Mouse (Mus musculus): ENCODE results near the gene Pde4d. TPM values are rescaled to one million over a fixed set of nuclear protein-coding genes. Genes with fewer than 3 reads are reported as not detected.

Gene Pde4d
- total RNA-seq, 2 experiments from 2014 or later: 26.1 to 30.2 TPM

DNA sequence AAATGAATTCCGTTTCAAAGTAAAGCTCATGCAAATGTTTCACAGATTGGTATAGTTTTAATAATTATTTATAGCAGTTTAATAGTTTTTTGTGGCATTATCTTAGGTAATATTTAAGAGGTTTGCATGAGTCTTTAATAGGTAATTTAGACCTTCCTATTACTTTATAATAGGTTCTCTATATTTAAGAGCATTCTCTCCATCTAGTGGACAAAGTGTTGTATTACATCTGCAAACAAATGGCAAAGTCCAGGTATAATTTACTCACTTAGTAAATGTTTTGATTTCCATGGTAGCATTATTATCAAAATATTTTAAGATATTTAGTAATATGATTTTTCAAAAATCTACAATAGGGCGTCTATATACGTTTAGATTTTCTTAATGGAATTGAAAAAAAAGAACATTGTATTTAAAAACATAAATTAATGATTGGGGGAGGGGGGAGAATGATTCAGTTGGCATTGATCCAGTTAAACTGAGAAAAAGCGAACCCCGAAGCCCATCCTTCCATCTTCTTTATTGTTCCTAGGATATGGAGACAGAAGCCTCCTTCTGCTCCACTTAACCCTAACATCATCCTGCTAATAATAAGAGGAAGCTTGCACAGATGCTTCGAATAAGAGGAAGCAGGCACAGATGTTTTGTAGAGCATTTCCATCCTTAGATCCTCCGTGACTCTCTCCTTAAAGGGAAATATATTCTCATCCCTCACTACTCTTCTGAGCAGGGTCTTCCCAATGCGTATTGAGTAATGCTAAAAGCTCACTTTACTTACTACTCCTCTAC, 1286.7 kb downstream of the Pde4d start:
- no peak for DNase-seq (ENCODE audit: low spot score in 2 of 2)

DNA sequence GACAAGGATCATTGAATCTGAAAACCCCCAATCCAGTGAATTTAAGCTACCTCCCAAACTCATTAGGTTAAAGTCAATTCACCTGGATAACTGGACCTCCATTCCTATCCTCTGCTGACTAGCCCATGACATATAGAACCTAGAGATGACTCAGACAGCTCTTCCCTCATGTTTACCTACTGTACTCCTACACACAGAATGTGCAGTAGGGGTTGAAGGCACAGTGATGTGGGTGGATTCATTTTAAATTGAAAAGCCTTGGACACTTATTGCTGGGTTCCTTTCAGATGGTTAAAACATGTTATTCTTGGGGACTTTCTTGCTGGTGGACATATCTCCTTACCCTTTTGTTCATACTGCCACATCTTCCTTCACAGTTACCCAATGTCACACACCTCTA, 1296.7 kb downstream of the Pde4d start:
- no peak for DNase-seq (ENCODE audit: low spot score in 2 of 2)

DNA sequence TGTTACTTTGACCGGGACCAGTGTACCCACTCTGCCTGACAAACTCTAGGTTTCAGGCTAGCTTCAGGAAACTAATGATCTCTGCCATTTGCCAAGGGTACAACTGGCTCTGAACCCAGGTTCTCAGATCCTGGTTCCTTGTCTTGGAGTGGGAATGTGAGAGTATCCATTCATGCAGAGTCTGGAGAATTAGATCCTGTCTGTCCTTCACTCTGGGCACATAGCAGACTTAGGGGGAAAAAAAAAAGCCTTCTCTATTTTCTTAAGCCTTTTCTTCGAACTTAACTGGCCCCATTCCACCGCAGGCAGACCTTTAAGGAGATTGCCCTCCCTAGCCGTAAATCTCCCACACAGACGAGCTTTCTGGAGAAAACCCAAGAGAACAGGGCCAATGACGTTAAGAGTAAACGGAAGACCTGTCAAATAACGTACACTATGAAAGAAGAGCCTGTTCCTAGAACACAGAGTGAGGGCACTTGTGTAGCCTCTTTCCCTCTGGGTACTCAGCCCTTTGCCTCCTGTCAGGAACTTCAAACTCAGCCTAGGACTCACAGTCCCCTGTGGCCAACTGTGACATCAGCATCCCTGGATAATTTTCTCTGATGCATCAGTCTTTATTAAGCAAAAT, 1302.6 kb downstream of the Pde4d start:
- no peak for DNase-seq (ENCODE audit: low spot score in 2 of 2)

DNA sequence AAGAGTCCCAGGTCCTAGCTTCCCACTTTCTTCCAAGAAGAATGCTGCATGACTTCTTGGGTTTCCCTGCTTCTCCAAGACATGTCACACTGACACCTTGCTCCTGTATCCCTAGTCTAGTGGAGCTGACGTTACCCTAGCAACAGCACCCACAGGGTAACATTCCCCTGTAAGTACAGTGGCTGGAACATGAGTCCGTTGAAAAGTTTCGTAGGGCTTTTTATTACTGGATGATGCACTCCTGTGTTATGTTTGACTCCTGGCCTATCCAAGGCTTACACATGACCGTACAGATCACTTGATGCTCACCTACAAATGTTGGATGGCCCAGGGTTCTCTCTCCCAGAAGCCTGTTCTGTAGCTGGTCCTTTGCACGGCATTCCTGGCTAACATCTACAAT, 1307.1 kb downstream of the Pde4d start:
- no peak for DNase-seq (ENCODE audit: low spot score in 2 of 2)

DNA sequence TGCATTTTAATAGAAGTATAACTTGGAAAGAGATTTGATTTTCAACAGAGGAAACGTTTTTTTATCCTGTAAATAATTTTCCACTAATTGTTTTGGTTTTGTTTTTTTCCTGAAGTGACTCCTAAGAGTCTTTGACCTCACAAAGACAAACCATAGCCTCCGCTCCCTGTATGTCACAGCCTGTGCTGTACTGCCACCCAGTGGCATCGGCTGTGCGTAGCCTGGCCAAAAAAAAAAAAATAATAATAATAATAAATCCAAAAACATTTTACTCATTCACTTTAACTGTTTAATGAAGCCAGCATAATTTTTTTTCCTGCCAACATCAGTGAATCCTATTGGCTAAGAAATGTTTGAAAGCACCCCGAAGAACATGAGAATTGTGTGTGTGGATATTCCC, 1309.5 kb downstream of the Pde4d start:
- DNase-seq (ENCODE audit: low spot score in 2 of 2): no peak

DNA sequence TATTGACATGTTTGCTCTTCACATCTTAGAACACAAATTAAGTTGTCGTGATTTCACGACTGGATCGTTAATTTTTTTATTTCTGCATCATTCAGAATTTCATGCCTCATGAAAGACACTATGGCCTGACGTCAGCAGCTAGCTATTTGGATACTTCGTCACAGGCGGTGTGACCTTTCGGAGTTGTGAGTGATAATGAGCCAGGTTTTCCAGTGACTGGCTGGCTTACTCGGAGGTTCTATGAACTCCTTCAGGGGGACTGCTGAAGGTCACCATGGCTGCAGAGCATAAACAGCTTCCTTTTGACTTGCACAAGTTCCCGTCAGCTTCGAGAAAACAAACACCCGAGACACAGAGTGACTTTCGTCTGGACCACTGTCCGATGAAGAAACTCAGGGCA, 1311.3 kb downstream of the Pde4d start:
- DNase-seq (ENCODE audit: low spot score in 2 of 2): no peak

DNA sequence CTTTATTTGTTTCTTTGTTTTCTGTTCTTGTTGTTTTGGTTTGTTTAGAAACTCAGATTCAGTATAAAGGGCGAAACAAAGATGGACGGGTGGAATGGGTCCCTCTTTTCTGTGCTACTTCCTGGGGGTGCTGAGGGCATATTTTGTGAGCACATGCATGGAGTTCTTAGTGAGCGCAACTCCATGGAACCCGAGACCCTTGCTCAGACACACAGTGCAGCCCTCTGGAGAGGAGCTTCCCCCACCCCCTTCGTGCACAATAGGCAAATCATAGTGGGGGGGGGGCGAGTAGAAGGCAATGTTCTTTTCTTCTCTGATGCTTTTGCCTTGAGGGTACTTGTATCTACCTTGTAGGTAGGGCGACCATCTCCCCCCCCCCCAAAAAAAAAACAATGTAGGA, 1325.0 kb downstream of the Pde4d start:
- no peak for DNase-seq (ENCODE audit: low spot score in 2 of 2)

DNA sequence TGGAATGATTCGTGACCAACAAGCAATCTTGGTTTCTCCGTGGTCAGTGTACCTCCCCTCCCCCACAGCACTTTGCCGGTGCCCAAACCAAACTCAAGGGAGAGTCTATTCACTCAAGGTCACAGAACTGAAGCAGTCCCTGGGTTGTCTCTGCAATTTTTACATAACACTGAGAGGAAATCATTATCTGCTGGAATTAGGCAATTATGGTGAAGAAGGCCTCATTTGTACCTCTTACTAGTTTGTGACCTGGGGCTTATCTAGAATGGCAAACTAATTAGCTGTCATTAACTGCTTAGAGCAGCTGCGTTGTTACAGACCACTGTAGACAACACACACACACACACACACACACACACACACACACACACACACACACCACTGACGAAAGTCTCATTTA, 1325.4 kb downstream of the Pde4d start:
- DNase-seq (ENCODE audit: low spot score in 2 of 2): no peak

DNA sequence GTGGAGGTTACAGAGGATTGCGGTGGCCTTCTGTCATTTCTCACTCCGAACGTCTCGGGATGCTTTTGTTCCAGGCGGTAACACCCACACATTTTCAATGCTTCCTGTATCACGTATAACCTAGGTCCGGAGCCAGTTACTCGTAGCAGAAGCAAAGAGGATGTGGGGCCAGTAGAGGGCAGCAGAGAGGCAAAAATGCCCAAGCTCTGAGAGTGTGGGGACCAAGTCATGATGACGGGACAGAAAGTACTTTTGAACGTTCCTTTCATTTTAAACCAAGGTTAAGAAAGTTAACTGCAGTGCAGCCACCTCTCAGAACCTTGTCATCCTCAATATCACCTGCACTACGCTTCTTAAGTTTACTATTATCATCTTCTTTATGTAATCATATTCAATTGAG, 1326.4 kb downstream of the Pde4d start:
- peak; percentile 50 to 70 for DNase-seq (ENCODE audit: low spot score in 2 of 2)

DNA sequence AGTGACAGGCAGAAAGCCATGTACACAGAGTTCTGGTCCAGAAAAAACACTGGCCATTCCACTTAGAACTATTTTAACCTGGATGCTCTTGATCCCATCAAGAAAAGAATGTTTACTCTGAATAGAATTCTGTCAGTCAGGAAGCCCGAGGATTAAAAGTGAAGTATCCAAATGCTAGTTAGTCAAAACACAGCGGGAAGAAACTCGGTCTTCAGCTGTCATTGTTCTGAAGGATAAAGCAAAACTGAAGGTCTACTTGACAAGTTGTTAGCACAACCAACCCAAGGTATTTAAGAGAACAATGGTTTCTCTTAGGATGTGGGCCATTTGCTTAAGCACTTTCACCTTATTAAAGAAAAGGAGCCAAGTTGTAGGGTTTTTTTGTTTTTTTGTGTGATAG, 1327.2 kb downstream of the Pde4d start:
- DNase-seq (ENCODE audit: low spot score in 2 of 2): no peak

DNA sequence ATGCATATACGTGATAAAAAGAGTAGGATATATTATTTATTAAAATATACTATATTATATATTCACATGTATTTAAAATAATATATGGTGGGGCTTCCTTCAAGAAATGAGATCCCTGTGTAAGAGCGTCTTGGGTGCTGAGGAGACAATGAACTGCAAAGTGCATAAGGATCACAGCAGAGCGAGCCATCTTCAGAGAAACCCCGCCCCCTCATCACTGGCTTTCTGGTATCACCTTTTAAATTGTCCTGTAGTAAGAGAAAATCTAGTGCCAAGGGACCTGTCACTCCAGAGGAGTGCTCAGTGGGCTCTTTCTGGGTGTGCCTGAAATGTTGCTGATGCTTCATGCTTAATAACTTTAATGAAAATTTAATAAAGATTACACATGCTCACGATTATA, 1327.7 kb downstream of the Pde4d start:
- no peak for DNase-seq (ENCODE audit: low spot score in 2 of 2)

DNA sequence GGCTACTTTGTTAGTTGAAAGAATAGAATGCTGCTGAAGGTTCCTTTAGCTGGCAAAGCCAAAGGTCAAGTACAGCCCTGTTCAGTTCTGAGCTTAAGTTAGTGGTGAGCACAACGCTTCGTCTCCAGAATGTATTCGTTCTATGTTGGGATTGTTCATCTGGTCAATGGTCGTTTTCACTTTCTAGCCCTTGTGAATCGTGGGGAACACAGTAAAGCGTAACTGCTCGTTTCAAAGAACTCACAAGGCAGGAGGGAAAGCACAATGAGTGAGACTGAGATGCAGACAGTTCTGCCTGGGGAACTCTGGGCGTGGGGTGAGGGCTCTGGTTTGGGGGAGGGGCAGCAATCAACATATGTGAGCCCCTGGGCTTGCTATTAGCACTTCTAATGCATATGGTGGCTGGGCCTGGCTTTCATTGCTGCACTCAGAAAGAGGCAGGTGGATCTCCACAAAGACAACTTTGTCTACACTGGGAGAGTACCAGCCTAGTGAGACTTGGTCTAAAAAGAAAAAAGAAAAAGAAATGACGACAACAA, 1328.6 kb downstream of the Pde4d start:
- DNase-seq (ENCODE audit: low spot score in 2 of 2): no peak

DNA sequence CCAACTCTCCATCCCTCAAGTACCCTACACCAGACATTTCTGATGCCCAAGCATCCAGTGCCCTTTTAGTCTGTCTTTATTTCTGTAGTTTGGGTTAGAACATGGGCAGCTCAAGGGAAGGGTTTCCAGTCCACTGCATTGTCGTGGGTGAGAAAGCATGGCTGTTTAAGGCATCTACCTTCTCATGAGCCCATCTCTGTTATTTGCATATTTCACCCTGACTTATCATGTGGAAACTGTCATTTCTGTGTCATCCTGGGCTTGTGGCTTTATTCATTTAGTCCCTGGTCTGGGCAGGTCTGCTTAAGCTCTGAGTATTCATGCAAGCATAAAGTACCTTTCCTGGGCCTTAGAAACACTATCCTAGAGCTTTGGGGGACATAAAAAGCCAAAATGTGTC, 1331.7 kb downstream of the Pde4d start:
- no peak for DNase-seq (ENCODE audit: low spot score in 2 of 2)

DNA sequence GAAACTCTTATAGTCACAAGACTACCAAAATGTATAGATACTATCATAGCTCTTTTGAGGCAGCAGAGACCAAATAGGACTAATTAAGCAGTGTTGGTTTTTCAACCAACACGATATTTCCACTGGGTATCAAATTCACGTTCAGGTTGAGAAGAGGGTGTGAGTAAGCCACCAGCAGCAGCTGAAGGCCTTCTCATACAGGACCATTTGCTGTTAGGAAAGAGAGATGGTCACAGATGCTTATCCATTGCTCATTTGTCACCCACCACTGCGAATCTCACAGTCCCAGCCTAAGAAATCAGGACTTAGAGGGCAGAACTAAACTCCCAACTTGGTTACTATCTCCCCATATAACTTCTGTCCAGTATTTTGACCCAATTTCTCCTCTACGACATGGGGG, 1338.9 kb downstream of the Pde4d start:
- no peak for DNase-seq (ENCODE audit: low spot score in 2 of 2)

DNA sequence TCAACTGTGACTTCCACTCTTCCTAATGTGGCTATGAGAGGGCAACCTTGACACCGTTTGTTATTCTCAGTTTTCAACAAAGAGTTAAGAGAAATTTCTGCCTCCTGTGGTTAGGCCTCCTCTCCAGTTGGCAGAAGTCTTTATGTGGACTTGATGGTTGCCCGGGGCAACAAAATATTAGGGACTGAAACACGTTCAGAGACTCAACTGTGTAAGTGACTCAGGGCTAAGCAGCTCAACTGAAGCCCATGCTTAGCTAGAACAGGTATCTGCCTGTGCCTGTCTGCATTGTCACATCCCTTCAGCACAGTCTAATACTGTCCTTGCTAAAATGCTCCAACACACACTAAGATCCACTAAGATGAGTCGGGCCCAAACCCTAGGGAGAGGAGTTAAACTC, 1339.4 kb downstream of the Pde4d start:
- DNase-seq (ENCODE audit: low spot score in 2 of 2): no peak

DNA sequence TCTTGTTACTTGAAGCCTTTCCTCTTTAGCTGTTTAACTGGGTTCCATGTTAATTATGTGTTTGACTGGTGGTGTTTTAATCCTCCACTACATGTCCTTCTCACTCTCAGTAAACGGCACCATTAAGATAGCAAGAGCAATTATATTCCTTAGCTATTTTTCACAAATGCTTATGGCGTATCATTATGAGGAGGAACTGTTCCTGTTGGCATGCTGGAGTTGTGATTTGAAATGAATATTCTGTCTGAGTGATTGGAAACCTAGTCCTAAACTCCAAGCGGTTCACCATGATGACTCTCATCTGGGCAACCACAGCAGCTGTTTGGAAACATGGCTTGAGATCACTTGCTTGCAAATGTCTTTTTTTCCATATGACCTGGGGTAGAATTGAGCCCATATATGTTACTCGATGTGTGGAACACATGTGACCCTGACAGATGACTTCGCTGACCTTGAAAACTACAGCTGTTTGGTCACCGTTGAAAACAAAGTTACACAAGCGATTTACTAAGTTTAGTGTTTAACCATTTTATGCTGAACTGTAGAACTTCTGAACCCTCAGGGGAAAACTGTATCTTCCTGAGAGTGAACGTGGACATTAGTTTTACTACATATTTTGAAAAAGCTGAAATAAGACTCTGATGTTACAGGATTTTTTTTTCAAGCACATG, 1340.4 kb downstream of the Pde4d start:
- DNase-seq (ENCODE audit: low spot score in 2 of 2): no peak

DNA sequence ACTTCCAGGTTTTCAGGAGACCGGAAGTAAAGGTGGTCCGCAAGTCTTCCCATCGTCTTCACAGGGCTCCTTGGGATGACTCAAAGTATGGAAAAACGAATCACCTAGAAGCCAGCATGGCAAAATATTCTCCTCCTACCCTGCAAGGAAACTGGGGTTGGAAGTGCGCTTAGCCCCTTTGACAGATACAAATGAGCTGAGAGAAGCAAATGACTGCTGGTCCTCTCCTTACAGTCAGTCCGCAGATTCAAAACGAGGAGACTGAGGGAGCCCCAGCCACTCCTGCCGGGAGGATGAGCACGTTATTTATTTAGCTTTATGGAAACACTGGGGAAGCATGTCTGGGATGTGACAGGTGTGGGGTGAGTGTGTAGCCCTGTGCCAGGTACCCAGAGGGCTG, 1344.2 kb downstream of the Pde4d start:
- no peak for DNase-seq (ENCODE audit: low spot score in 2 of 2)

DNA sequence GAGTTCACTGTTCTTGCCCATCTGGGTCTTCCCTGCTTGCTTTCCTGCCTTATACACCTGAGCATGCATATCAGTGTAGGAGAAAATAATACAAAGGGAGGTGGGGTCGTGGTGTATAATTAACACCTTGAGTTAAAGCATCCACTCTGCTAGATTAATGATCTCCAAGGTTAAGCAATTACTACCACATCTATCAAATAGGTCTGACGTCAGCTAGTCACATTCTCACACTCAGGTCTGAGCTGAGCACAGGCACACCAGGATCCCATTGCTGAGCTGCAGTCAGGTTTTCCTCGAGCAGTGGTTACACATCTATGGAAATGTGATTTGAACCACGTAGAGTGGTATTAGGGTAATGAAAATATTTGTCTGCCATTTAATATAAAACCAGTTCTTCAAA, 1348.9 kb downstream of the Pde4d start:
- no peak for DNase-seq (ENCODE audit: low spot score in 2 of 2)

DNA sequence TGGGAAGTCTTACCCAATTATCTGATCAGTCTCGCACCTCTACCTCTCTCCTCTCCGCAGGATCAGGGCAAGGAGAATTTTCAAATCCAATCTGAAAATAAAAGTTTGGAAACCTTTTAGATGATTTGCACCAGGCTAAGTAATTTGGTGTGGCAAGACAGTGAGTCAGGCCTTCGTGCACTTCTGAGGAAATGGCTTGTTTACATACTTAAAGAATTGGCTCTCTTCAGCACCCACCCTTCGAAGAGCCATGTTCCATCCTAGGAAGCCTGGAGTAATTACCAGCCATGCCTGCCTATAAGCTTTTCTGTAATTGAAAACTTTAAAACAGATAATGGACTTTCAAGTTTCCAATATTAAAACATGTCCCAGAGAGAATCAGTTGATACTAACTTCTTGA, 1352.5 kb downstream of the Pde4d start:
- no peak for DNase-seq (ENCODE audit: low spot score in 2 of 2)

DNA sequence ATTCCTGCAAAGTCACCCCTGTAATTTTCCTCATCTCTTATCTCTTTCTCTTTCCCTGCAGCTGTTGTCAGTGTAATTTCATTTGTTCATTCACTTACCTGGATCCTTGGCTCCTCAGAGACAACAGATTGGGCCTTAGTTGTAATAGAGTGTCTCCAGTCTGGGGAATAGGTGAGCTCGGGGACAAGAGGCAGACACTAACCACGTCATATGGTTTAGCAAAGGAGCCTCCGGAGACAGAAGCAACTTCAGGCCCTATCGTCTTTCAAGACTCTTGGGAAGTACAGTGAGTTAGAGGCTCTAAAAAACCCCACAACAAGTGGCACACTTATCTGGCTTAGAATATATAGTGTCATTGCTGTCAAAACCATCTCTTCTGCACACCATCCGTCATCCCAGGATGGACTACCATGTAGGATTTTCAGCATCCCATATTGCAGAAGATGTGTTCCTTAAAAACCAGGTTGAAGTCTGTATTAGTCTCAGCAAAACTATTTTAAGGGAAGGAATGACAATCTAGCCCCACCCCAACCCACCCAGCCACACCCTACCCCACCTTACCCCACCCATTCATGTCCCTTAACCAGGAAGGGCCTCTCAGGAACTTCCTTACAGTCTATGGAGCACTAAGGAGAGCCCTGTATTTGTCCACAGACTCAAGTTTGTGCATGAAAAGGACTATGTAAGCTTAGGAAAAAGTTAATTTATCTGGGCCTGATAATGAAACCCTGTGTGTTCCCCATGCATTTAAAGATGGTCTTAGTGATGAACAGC, 1356.6 kb downstream of the Pde4d start:
- DNase-seq (ENCODE audit: low spot score in 2 of 2): no peak

DNA sequence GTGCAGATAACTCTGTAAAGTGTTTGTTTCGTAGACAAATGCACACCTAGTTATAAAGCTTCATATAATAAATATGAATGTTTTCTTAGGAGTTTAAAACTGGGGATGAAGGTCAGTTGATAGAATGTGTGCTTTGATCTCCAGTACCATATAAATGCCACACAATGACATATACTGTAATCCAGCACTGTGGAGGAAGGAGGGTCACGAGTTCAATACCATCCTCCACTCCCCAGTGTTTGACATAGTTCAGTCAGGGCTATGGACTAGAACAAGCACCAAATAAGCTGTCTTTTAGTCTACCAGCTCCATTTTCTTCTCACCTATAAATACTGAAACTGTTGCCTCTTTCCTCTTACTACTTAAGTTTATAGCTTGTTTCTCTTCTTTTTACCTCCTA, 1357.3 kb downstream of the Pde4d start:
- no peak for DNase-seq (ENCODE audit: low spot score in 2 of 2)

DNA sequence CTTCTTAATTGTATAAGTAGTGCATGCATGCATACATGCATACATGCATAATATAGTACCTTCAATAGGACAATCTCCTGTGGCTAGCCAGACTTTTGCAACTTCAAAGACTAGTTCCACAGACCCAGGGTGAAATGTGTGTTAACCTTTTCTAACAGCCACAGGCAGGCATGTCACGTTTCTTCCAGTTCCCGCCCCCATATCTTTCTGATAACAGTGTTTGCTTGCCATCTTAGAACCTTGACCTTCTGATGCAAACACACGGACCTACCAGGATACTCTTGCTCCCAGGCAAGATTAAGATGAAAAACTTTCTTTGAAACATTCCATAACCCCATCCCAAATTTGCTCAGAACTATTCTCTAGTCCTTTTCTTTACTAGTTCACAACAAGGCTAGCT, 1357.7 kb downstream of the Pde4d start:
- DNase-seq (ENCODE audit: low spot score in 2 of 2): no peak

Data from adrenal gland, postnatal 4 days (tissue).